In the genomic region with DNA sequence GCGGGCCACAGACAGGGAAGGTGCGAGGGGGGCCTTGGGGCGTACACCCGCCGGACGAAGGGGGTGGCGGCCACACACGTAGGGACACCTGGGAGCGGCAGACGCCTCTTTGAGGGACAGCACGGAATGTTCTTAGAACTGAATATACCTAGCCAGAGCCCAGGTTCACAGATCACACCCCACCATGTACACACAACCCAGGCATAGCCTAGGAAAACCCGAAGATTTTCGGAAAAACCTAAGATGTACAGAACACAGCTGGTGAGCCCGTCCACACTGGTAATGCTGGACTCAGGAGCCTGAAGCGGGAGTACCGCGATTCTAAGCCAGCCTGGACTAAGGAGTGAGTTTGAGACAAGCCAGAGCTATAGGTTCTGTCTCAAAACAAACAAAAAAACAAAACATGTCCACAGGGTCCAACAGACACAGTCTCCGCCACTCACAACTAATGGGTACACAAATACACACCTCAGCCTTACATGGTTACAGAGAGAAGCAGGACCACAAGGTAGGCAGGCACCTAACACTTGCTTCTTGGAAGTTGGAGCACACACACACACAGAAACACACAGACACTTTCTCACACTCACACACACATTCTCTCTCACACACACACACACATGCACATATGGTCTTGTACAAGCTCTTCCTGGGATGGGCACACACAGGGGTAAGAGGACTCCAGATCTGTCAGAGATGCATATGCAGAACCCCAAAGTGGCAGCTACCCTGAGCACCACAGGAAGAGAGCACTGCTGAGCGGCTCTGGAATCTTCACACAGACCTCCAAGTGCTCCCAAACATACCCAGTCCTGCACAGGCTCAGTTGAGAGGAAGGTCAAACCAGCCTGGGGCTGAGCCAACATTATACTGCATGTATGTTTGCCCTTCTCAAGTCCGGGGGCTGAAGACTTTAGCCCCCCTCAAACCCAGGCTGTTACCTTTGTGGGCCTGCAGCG, we compare ENCODE assay signal across 9 mouse cellular contexts. TPM values are rescaled to one million over a fixed set of nuclear protein-coding genes. Genes with fewer than 3 reads are reported as not detected.
DNase-seq lines count a peak whose midpoint lies in the region; ATAC-seq lines count a peak whose summit lies in the region.
"Had no signal": no experiment of that assay in that cellular context is flagged by ENCODE, and none has a peak within 500 bp of the region (broad histone marks: within the 10 kb centered on the region; RNA-seq: fewer than 3 reads in every experiment).

No protein-coding gene starts in this region.

- peak overlapping the region; percentile 98 for H3K9ac ChIP-seq in heart, embryonic 12.5 days
- peak overlapping the region; percentile 100 for H3K9ac ChIP-seq in forebrain, embryonic 14.5 days (ENCODE audit: low read length)
- H3K9ac ChIP-seq in liver, embryonic 16.5 days (ENCODE audit: low read depth, low read length) = peak overlapping the region; percentile 56

- ATAC-seq in heart, embryonic 12.5 days (ENCODE audit: insufficient number of reproducible peaks, low FRiP score) = no peak
- ATAC-seq in forebrain, embryonic 14.5 days = no peak
- ATAC-seq in liver, embryonic 16.5 days (ENCODE audit: low read depth) = no peak
- ATAC-seq in megakaryocyte-erythroid progenitor cell, adult 5-6 weeks (replicated peaks; ENCODE audit: low FRiP score, low TSS enrichment, poor library complexity, severe bottlenecking) = no peak

- no peaks in the 10 kb centered on the region for H3K9me3 ChIP-seq in heart, embryonic 12.5 days (replicated peaks)
- no peaks in the 10 kb centered on the region for H3K9me3 ChIP-seq in forebrain, embryonic 14.5 days (replicated peaks; ENCODE audit: control insufficient read depth, low read length)
- no peaks in the 10 kb centered on the region for H3K9me3 ChIP-seq in liver, embryonic 16.5 days (replicated peaks; ENCODE audit: control insufficient read depth, low read length)

- no peaks in the 10 kb centered on the region for H3K36me3 ChIP-seq in heart, embryonic 12.5 days
- H3K36me3 ChIP-seq in forebrain, embryonic 14.5 days (ENCODE audit: control insufficient read depth, insufficient read depth, low read length) = no peaks in the 10 kb centered on the region
- H3K36me3 ChIP-seq in liver, embryonic 16.5 days (ENCODE audit: control insufficient read depth, insufficient read depth) = no peaks in the 10 kb centered on the region

- DNase-seq in heart, postnatal 4 days = no peak
- DNase-seq in ES-CJ7 (ENCODE audit: low read depth, low spot score) = peak; percentile 58
- no peak for DNase-seq in forebrain, embryonic 14.5 days (ENCODE audit: low spot score)
- no peak for DNase-seq in layer of hippocampus, adult 18-20 months (ENCODE audit: low spot score in 2 of 2)
- no peak for DNase-seq in testis, postnatal 10 days (ENCODE audit: low spot score)

- H3K4me3 ChIP-seq in heart, embryonic 12.5 days = peak overlapping the region; percentile 84
- H3K4me3 ChIP-seq in forebrain, embryonic 14.5 days (ENCODE audit: low read depth, low read length) = peak overlapping the region; percentile 88
- H3K4me3 ChIP-seq in liver, embryonic 16.5 days (ENCODE audit: low read depth, low read length) = peak overlapping the region; percentile 62

- 18% methylated on average over 21 of the region's 21 CpGs for WGBS in heart, embryonic 12.5 days
- 17% methylated on average over 21 of the region's 21 CpGs for WGBS in forebrain, embryonic 14.5 days
- 17% methylated on average over 21 of the region's 21 CpGs for WGBS in liver, embryonic 16.5 days (ENCODE audit: insufficient replicate concordance)

- no peaks in the 10 kb centered on the region for H3K27me3 ChIP-seq in heart, embryonic 12.5 days (replicated peaks)
- H3K27me3 ChIP-seq in forebrain, embryonic 14.5 days (replicated peaks; ENCODE audit: control insufficient read depth, insufficient read depth, low read length) = 0 out of 2 replicates have a peak, but pooled peaks cover 3% of the 10 kb centered on the region
- peaks cover 21% of the 10 kb centered on the region for H3K27me3 ChIP-seq in liver, embryonic 16.5 days (ENCODE audit: control insufficient read depth, insufficient read depth, low read depth, low read length)

- H3K4me2 ChIP-seq in heart, embryonic 12.5 days = peak overlapping the region; percentile 81
- H3K4me2 ChIP-seq in forebrain, embryonic 14.5 days (ENCODE audit: low read length) = peak overlapping the region; percentile 75
- H3K4me2 ChIP-seq in liver, embryonic 16.5 days (ENCODE audit: low read depth, low read length) = peak overlapping the region; percentile 85

- peaks cover 48% of the 10 kb centered on the region for H3K4me1 ChIP-seq in heart, embryonic 12.5 days (replicated peaks)
- peaks cover 38% of the 10 kb centered on the region for H3K4me1 ChIP-seq in forebrain, embryonic 14.5 days (ENCODE audit: control insufficient read depth, insufficient read depth, low read length)
- peaks cover 23% of the 10 kb centered on the region for H3K4me1 ChIP-seq in liver, embryonic 16.5 days (ENCODE audit: control insufficient read depth, low read depth, low read length)

- H3K27ac ChIP-seq in heart, embryonic 12.5 days (ENCODE audit: poor library complexity, severe bottlenecking) = peak overlapping the region; percentile 35
- H3K27ac ChIP-seq in forebrain, embryonic 14.5 days (ENCODE audit: low read depth, low read length) = peak overlapping the region; percentile 97
- no peak overlapping the region for H3K27ac ChIP-seq in liver, embryonic 16.5 days (ENCODE audit: low read length)

RNA-seq across cellular contexts. Expression of a gene that starts 0.7 kb away (rescaled TPM):
- 1.7 and 3.0 TPM in 2 replicates for polyA plus RNA-seq in heart, embryonic 12.5 days (2016; fragmentation: Nextera tagmentation; extraction: Ambion mirVana)
- total RNA-seq in heart, postnatal 4 days (2021) = 1 to 10 TPM; 3.6 to 4.3 TPM
- polyA plus RNA-seq in forebrain, embryonic 14.5 days (2014; fragmentation: Nextera tagmentation; extraction: Ambion mirVana) = 4.5 and 8.3 TPM in 2 replicates
- not detected in 2 replicates for polyA plus RNA-seq in liver, embryonic 16.5 days (2015; fragmentation: Nextera tagmentation; extraction: Ambion mirVana)
- total RNA-seq in layer of hippocampus, adult 18-20 months (2021) = 1 to 10 TPM; 2.3 to 2.7 TPM
- 2.9 and 5.0 TPM in 2 replicates for total RNA-seq in megakaryocyte-erythroid progenitor cell, adult 5-6 weeks (2014; fragmentation: Nextera tagmentation)
- not detected in 2 replicates for total RNA-seq in megakaryocyte-erythroid progenitor cell, adult 5-6 weeks (2017)

RNA-seq across cellular contexts. Expression of a gene that starts 36.5 kb away (rescaled TPM):
- 1.00 and 1.1 TPM in 2 replicates for polyA plus RNA-seq in heart, embryonic 12.5 days (2016; fragmentation: Nextera tagmentation; extraction: Ambion mirVana)
- under 1 TPM; 0.38 to 0.60 TPM for total RNA-seq in heart, postnatal 4 days (2021)
- polyA plus RNA-seq in forebrain, embryonic 14.5 days (2014; fragmentation: Nextera tagmentation; extraction: Ambion mirVana) = 1.7 and 2.3 TPM in 2 replicates
- polyA plus RNA-seq in liver, embryonic 16.5 days (2015; fragmentation: Nextera tagmentation; extraction: Ambion mirVana) = 0.26 and 0.28 TPM in 2 replicates
- 1 to 10 TPM; 3.1 to 3.2 TPM for total RNA-seq in layer of hippocampus, adult 18-20 months (2021)
- 0.49 and 0.50 TPM in 2 replicates for total RNA-seq in megakaryocyte-erythroid progenitor cell, adult 5-6 weeks (2014; fragmentation: Nextera tagmentation)
- total RNA-seq in megakaryocyte-erythroid progenitor cell, adult 5-6 weeks (2017) = 1.1 and 1.7 TPM in 2 replicates

RNA-seq across cellular contexts. Expression of a gene that starts 36.6 kb away (rescaled TPM):
- polyA plus RNA-seq in heart, embryonic 12.5 days (2016; fragmentation: Nextera tagmentation; extraction: Ambion mirVana) = 17.7 and 18.1 TPM in 2 replicates
- 10 to 100 TPM; 12.6 to 15.6 TPM for total RNA-seq in heart, postnatal 4 days (2021)
- polyA plus RNA-seq in forebrain, embryonic 14.5 days (2014; fragmentation: Nextera tagmentation; extraction: Ambion mirVana) = 14.7 and 21.7 TPM in 2 replicates
- 5.3 and 5.8 TPM in 2 replicates for polyA plus RNA-seq in liver, embryonic 16.5 days (2015; fragmentation: Nextera tagmentation; extraction: Ambion mirVana)
- total RNA-seq in layer of hippocampus, adult 18-20 months (2021) = 10 to 100 TPM; 57.4 to 61.0 TPM
- total RNA-seq in megakaryocyte-erythroid progenitor cell, adult 5-6 weeks (2014; fragmentation: Nextera tagmentation) = 8.6 and 10.7 TPM in 2 replicates
- 3.2 and 6.9 TPM in 2 replicates for total RNA-seq in megakaryocyte-erythroid progenitor cell, adult 5-6 weeks (2017)

RNA-seq across cellular contexts. Expression of a gene that starts 52.5 kb away (rescaled TPM):
- 12.9 and 13.7 TPM in 2 replicates for polyA plus RNA-seq in heart, embryonic 12.5 days (2016; fragmentation: Nextera tagmentation; extraction: Ambion mirVana)
- 10 to 100 TPM; 12.8 to 13.8 TPM for total RNA-seq in heart, postnatal 4 days (2021)
- 22.6 and 26.9 TPM in 2 replicates for polyA plus RNA-seq in forebrain, embryonic 14.5 days (2014; fragmentation: Nextera tagmentation; extraction: Ambion mirVana)
- 2.2 and 2.8 TPM in 2 replicates for polyA plus RNA-seq in liver, embryonic 16.5 days (2015; fragmentation: Nextera tagmentation; extraction: Ambion mirVana)
- 10 to 100 TPM; 17.0 to 17.3 TPM for total RNA-seq in layer of hippocampus, adult 18-20 months (2021)
- total RNA-seq in megakaryocyte-erythroid progenitor cell, adult 5-6 weeks (2014; fragmentation: Nextera tagmentation) = 2.8 and 4.8 TPM in 2 replicates
- total RNA-seq in megakaryocyte-erythroid progenitor cell, adult 5-6 weeks (2017) = 3.3 and 3.7 TPM in 2 replicates

RNA-seq across cellular contexts. Expression of a gene that starts 58.6 kb away (rescaled TPM):
- 0.14 TPM in 1 of 2 replicates, not detected in the other for polyA plus RNA-seq in heart, embryonic 12.5 days (2016; fragmentation: Nextera tagmentation; extraction: Ambion mirVana)
- not detected for total RNA-seq in heart, postnatal 4 days (2021)
- 0.22 and 0.23 TPM in 2 replicates for polyA plus RNA-seq in forebrain, embryonic 14.5 days (2014; fragmentation: Nextera tagmentation; extraction: Ambion mirVana)
- 0.04 TPM in 1 of 2 replicates, not detected in the other for polyA plus RNA-seq in liver, embryonic 16.5 days (2015; fragmentation: Nextera tagmentation; extraction: Ambion mirVana)
- total RNA-seq in layer of hippocampus, adult 18-20 months (2021) = not detected
- 0.79 TPM in 1 of 2 replicates, not detected in the other for total RNA-seq in megakaryocyte-erythroid progenitor cell, adult 5-6 weeks (2014; fragmentation: Nextera tagmentation)
- 0.14 TPM in 1 of 2 replicates, not detected in the other for total RNA-seq in megakaryocyte-erythroid progenitor cell, adult 5-6 weeks (2017)
- total RNA-seq: left cerebral cortex, postnatal 25 days had no signal
